Mouse (Mus musculus) olfactory bulb, adult 2 months (tissue): ENCODE measurements around the gene Gatad2a.

Experiments used
- CTCF ChIP-seq: fragments of 200-500 bp; IDR thresholded peaks from 2 replicates; pipeline ENCODE4 v1.5.1; 2012; ENCODE audit warnings: low read depth, mild to moderate bottlenecking, low read length, moderate library complexity; ENCODE audit not compliant: insufficient read depth
- POLR2A ChIP-seq: fragments of 200-500 bp; IDR thresholded peaks from 2 replicates; pipeline ENCODE4 v1.6.1; 2012; ENCODE audit warnings: mild to moderate bottlenecking, low read depth, low read length, moderate library complexity; ENCODE audit not compliant: insufficient read depth

DNA sequence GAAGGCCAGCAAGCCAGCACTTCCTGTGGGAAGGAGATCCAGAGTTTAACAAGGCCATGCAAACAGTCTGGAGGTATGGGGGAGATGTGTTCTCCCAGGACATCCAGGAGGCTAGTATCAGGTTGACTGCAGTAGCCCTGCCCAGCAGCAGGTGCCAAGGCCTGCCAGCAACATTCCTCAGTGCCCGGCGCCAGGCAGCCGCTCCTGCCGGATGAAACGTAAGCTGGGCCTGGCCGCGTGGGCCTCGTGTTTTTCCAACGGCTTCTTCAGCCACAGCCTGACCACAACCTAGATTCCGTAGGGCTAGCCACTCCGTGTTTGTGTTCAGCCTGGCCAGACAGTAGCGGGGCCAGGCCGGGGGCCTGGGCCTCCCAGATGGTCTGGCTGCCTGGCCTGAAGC, 121.5 kb downstream of the Gatad2a start:
- TF ChIP-seq CTCF (no peak), POLR2A (no peak)
